Mouse (Mus musculus): Measurements from ENCODE around the gene Ip6k3. TPM values are rescaled to one million over a fixed set of nuclear protein-coding genes. Genes with fewer than 3 reads are reported as not detected.

Ip6k3 gene
- total RNA-seq, 2 experiments from 2014 or later, result 0.38 to 0.47 TPM

GRCm38 (mm10) chr17:27165054-27165773, 2.4 kb downstream of the Ip6k3 start:
- H3K27ac ChIP-seq, result no peak overlapping the region
- intact Hi-C loops (cut with DNase I), result loop anchor here (2.0 kb wide), 1 partner anchor 356 kb away; the partner anchor contains the start of gene Grm4
- peak; percentile 68 for TF ChIP-seq CTCF (IDR thresholded peaks at IDR 0.05)
- DNase-seq (ENCODE audit: extremely low spot score in 1 of 2, low spot score in 2 of 2), result peak; percentile 46 to 54
- H3K4me3 ChIP-seq, result no peak overlapping the region

GRCm38 (mm10) chr17:27160905-27161304, 6.7 kb downstream of the Ip6k3 start:
- DNase-seq (ENCODE audit: extremely low spot score in 1 of 2, low spot score in 2 of 2), result no peak
- H3K4me3 ChIP-seq, result no peak overlapping the region
- intact Hi-C loops (cut with DNase I), result no loop called here

GRCm38 (mm10) chr17:27159169-27159568, 8.4 kb downstream of the Ip6k3 start:
- intact Hi-C loops (cut with DNase I), result no loop called here
- no peak for TF ChIP-seq CTCF (IDR thresholded peaks at IDR 0.05)

More at GRCm38 (mm10) chr17:27160905-27161304, 6.7 kb downstream of the Ip6k3 start:
- H3K27ac ChIP-seq, result no peak overlapping the region
- TF ChIP-seq CTCF (IDR thresholded peaks at IDR 0.05), result no peak

GRCm38 (mm10) chr17:27158439-27158838, 9.2 kb downstream of the Ip6k3 start:
- H3K4me3 ChIP-seq, result no peak overlapping the region
- no peak for TF ChIP-seq CTCF (IDR thresholded peaks at IDR 0.05)
- no peak overlapping the region for H3K27ac ChIP-seq
- no peak for DNase-seq (ENCODE audit: extremely low spot score in 1 of 2, low spot score in 2 of 2)
- intact Hi-C loops (cut with DNase I), result no loop called here

More at GRCm38 (mm10) chr17:27159169-27159568, 8.4 kb downstream of the Ip6k3 start:
- Histone ChIP-seq H3K4me3 (no peak overlapping the region), H3K27ac (no peak overlapping the region)
- DNase-seq (ENCODE audit: extremely low spot score in 1 of 2, low spot score in 2 of 2), result no peak

GRCm38 (mm10) chr17:27155752-27156151, 11.8 kb downstream of the Ip6k3 start:
- DNase-seq (ENCODE audit: extremely low spot score in 1 of 2, low spot score in 2 of 2), result no peak
- H3K27ac ChIP-seq, result no peak overlapping the region
- intact Hi-C loops (cut with DNase I), result no loop called here
- no peak for TF ChIP-seq CTCF (IDR thresholded peaks at IDR 0.05)
- no peak overlapping the region for H3K4me3 ChIP-seq

- intact Hi-C loops (cut with DNase I), result no loop called here
- peak overlapping the region; percentile 20 for H3K27ac ChIP-seq
Measured at GRCm38 (mm10) chr17:27154881-27155280, 12.7 kb downstream of the Ip6k3 start.

GRCm38 (mm10) chr17:27154256-27154655, 13.3 kb downstream of the Ip6k3 start:
- Histone ChIP-seq H3K4me3 (no peak overlapping the region), H3K27ac (peak overlapping the region; percentile 20)
- intact Hi-C loops (cut with DNase I), result no loop called here
- no peak for DNase-seq (ENCODE audit: extremely low spot score in 1 of 2, low spot score in 2 of 2)
- no peak for TF ChIP-seq CTCF (IDR thresholded peaks at IDR 0.05)

More at GRCm38 (mm10) chr17:27154881-27155280, 12.7 kb downstream of the Ip6k3 start:
- TF ChIP-seq CTCF (IDR thresholded peaks at IDR 0.05), result no peak
- no peak overlapping the region for H3K4me3 ChIP-seq
- DNase-seq (ENCODE audit: extremely low spot score in 1 of 2, low spot score in 2 of 2), result no peak

GRCm38 (mm10) chr17:27153773-27154193, 13.8 kb downstream of the Ip6k3 start:
- intact Hi-C loops (cut with DNase I), result no loop called here
- no peak for TF ChIP-seq CTCF (IDR thresholded peaks at IDR 0.05)
- DNase-seq (ENCODE audit: extremely low spot score in 1 of 2, low spot score in 2 of 2), result no peak
- Histone ChIP-seq H3K4me3 (no peak overlapping the region), H3K27ac (peak overlapping the region; percentile 20)

GRCm38 (mm10) chr17:27152976-27153723, 14.4 kb downstream of the Ip6k3 start:
- TF ChIP-seq CTCF (IDR thresholded peaks at IDR 0.05), result no peak
- Histone ChIP-seq H3K4me3 (no peak overlapping the region), H3K27ac (peak overlapping the region; percentile 20; the same call in 1 of the 2 replicates)
- intact Hi-C loops (cut with DNase I), result no loop called here
- DNase-seq (ENCODE audit: extremely low spot score in 1 of 2, low spot score in 2 of 2), result no peak

- intact Hi-C loops (cut with DNase I), result no loop called here
- peak; percentile 46 for TF ChIP-seq CTCF (IDR thresholded peaks at IDR 0.05)
- no peak for DNase-seq (ENCODE audit: extremely low spot score in 1 of 2, low spot score in 2 of 2)
- no peak overlapping the region for H3K27ac ChIP-seq
- no peak overlapping the region for H3K4me3 ChIP-seq
Measured at GRCm38 (mm10) chr17:27151411-27151810, 16.2 kb downstream of the Ip6k3 start.

GRCm38 (mm10) chr17:27150871-27151270, 16.7 kb downstream of the Ip6k3 start:
- H3K27ac ChIP-seq, result no peak overlapping the region
- intact Hi-C loops (cut with DNase I), result no loop called here
- H3K4me3 ChIP-seq, result no peak overlapping the region
- no peak for DNase-seq (ENCODE audit: extremely low spot score in 1 of 2, low spot score in 2 of 2)
- TF ChIP-seq CTCF (IDR thresholded peaks at IDR 0.05), result no peak

GRCm38 (mm10) chr17:27146323-27146923, 21.2 kb downstream of the Ip6k3 start:
- no peak for TF ChIP-seq CTCF (IDR thresholded peaks at IDR 0.05)
- intact Hi-C loops (cut with DNase I), result no loop called here
- Histone ChIP-seq H3K4me3 (no peak overlapping the region), H3K27ac (no peak overlapping the region)
- DNase-seq (ENCODE audit: extremely low spot score in 1 of 2, low spot score in 2 of 2), result no peak

All from left cerebral cortex, adult 2 months (tissue).